ENCODE assay signal across 8 mouse cellular contexts in the genomic region with DNA sequence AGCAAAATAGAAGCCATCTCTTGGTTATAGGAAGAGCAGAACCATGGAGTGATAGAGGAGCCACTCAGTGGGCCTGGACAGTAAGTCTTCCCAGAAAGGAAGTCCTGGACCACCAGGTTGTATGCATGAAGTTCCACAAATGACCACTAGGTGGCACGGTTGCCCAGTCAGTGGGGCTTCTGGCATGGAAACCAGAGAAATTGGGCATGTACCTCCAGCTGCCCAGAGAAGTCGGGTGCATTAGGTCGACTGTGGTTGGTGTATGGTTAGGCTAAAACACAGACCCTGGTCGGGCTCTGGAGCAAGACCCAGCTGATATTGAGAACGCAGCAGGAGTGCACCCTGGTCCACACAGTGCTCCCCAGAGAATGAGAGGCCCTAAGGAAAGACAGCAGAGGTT. TPM values are rescaled to one million over a fixed set of nuclear protein-coding genes. Genes with fewer than 3 reads are reported as not detected.
DNase-seq lines count a peak whose midpoint lies in the region; ATAC-seq lines count a peak whose summit lies in the region.

No protein-coding gene starts in this region.

- H3K9me3 ChIP-seq in limb, embryonic 13.5 days, result no peaks in the 10 kb centered on the region

- peak; percentile 70 for ATAC-seq in granulocyte monocyte progenitor cell, adult 5-6 weeks (replicated peaks; ENCODE audit: poor library complexity, severe bottlenecking)
- ATAC-seq in limb, embryonic 13.5 days (ENCODE audit: low FRiP score, low read depth), result peak; percentile 18; the same call in 1 of the 2 replicates

- peak; percentile 77 for DNase-seq in 416B (ENCODE audit: low read depth)
- peak; percentile 89 for DNase-seq in adrenal gland, postnatal 14 days
- DNase-seq in embryo, embryonic 9.5 days (ENCODE audit: extremely low spot score), result peak; percentile 90
- DNase-seq in kidney, adult 9 months, result peak; percentile 79
- DNase-seq in monocyte, adult 2 months (ENCODE audit: low read depth in 1 of 2, low spot score in 2 of 2), result peak; percentile 64 to 75
- DNase-seq in spleen, postnatal 10 days (ENCODE audit: low spot score in 2 of 2), result peak; percentile 79 to 87

- H3K4me3 ChIP-seq in limb, embryonic 13.5 days, result no peak overlapping the region

- H3K27me3 ChIP-seq in limb, embryonic 13.5 days, result peaks cover 5% of the 10 kb centered on the region

- H3K36me3 ChIP-seq in limb, embryonic 13.5 days, result no peaks in the 10 kb centered on the region

- 4% methylated on average over 5 of the region's 5 CpGs for WGBS in limb, embryonic 13.5 days

- no peak overlapping the region for H3K4me2 ChIP-seq in limb, embryonic 13.5 days (replicated peaks)

- H3K27ac ChIP-seq in limb, embryonic 13.5 days, result no peak overlapping the region

- H3K9ac ChIP-seq in limb, embryonic 13.5 days, result no peak overlapping the region

- peaks cover 10% of the 10 kb centered on the region for H3K4me1 ChIP-seq in limb, embryonic 13.5 days

RNA-seq across cellular contexts. Expression of gene Rmi2, which starts 38.8 kb away (rescaled TPM):
- total RNA-seq in adrenal gland, postnatal 14 days (2021), result 1.5 and 1.6 TPM in 2 replicates
- 10.5 and 13.9 TPM in 2 replicates for total RNA-seq in granulocyte monocyte progenitor cell, adult 5-6 weeks (2014; fragmentation: Nextera tagmentation)
- total RNA-seq in granulocyte monocyte progenitor cell, adult 5-6 weeks (2017), result 5.4 and 5.5 TPM in 2 replicates
- polyA plus RNA-seq in limb, embryonic 13.5 days (2015; fragmentation: Nextera tagmentation; extraction: Ambion mirVana), result 4.2 and 4.8 TPM in 2 replicates
